Mouse (Mus musculus): ENCODE data around the gene Ssbp3. TPM values are rescaled to one million over a fixed set of nuclear protein-coding genes. Genes with fewer than 3 reads are reported as not detected.

Ssbp3 gene
- polyA plus RNA-seq, 1 experiment: 94.2 TPM

- Histone ChIP-seq H3K4me1 (ENCODE audit: control insufficient read depth) (peaks cover 34% of the 10 kb centered on the region), H3K9me3 (ENCODE audit: control insufficient read depth, low read length) (no peaks in the 10 kb centered on the region), H3K36me3 (ENCODE audit: control insufficient read depth) (peaks cover 95% of the 10 kb centered on the region), H3K27me3 (ENCODE audit: control insufficient read depth) (no peaks in the 10 kb centered on the region), H3K4me3 (replicated peaks) (no peak overlapping the region)
- TF ChIP-seq TAL1 (IDR thresholded peaks at IDR 0.05; ENCODE audit: low read length) (no peak), GATA1 (IDR thresholded peaks at IDR 0.05; ENCODE audit: low read length) (no peak)
These were observed 60.3 kb downstream of the Ssbp3 start for GRCm38 (mm10) chr4:106970786-106971185.

- Histone ChIP-seq H3K9me3 (ENCODE audit: control insufficient read depth, low read length) (no peaks in the 10 kb centered on the region), H3K36me3 (ENCODE audit: control insufficient read depth) (peaks cover 92% of the 10 kb centered on the region), H3K4me3 (replicated peaks) (no peak overlapping the region), H3K27me3 (ENCODE audit: control insufficient read depth) (no peaks in the 10 kb centered on the region), H3K4me1 (ENCODE audit: control insufficient read depth) (peaks cover 39% of the 10 kb centered on the region)
- TF ChIP-seq TAL1 (IDR thresholded peaks at IDR 0.05; ENCODE audit: low read length): no peak
- TF ChIP-seq GATA1 (IDR thresholded peaks at IDR 0.05; ENCODE audit: low read length): no peak
These were observed 61.6 kb downstream of the Ssbp3 start for GRCm38 (mm10) chr4:106972061-106972460.

DNA sequence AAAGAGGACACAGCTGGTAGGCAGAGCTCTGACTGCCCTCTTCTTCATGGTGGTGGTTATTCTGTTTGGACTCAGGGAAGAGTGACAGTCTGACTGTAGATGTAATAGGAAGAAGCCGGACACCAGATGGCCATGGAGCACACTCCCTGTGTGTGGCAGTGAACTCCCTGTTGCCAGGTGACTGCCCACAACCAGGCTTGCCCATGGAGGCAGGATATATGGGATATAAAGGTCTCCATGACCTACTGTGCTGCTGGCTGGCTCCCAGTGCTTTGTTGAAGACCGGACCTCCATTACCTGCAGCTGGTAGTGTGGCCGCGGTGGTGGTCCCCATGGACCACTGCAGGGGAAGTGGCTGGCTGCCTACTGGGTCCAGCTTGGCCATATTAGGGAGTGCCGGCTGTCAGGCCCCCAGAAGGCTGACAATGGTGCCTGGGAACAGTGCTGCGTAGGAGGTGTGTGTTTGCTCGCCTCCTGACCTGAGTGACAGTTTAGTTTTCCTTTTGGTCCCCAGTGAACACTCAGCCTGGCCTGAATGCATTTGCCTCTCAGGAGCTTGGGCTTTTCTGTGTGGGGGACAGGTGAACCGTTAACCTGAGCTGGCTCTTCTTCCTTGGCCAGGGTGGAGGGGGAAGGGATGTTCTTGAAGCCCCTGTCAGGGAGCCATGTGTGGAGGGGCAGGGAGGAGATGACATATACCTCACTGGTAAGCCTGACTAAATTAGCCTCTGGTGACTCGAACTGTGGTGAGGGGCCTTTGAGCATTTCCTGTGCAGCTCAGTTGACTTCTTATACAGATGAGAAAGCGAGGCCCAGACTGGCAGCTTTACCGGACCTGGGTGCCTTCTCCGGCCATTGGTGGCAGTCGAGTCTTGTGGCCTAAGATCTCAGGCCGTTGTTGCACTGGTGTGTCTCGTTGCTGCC lies 62.2 kb downstream of the Ssbp3 start:
- no peaks in the 10 kb centered on the region for H3K9me3 ChIP-seq (ENCODE audit: control insufficient read depth, low read length)
- no peaks in the 10 kb centered on the region for H3K27me3 ChIP-seq (ENCODE audit: control insufficient read depth)
- TF ChIP-seq GATA1 (IDR thresholded peaks at IDR 0.05; ENCODE audit: low read length) (no peak), TAL1 (IDR thresholded peaks at IDR 0.05; ENCODE audit: low read length) (no peak)
- peaks cover 93% of the 10 kb centered on the region for H3K36me3 ChIP-seq (ENCODE audit: control insufficient read depth)
- no peak overlapping the region for H3K4me3 ChIP-seq (replicated peaks)
- H3K4me1 ChIP-seq (ENCODE audit: control insufficient read depth): peaks cover 44% of the 10 kb centered on the region

DNA sequence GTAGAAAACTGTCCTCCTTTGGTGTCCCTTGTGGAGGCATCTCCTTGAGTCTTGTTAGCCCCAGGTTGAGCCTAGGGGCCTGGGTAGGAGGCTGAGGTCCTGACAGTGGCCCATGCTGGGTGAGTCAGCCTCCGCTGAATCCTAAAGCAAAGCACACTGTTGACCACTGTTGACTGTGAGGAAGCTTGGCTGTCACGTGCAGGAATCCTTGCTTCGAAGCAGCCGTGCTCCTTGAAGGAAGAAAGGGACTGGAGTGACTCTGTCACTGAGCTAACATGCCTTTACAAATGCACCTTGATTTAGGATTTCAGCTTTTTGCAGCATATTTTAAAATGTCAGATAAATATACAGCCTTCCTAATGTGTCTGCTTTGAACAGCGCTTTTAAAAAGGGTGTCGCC lies 64.8 kb downstream of the Ssbp3 start:
- Histone ChIP-seq H3K36me3 (ENCODE audit: control insufficient read depth) (peaks cover 92% of the 10 kb centered on the region), H3K4me3 (replicated peaks) (no peak overlapping the region), H3K27me3 (ENCODE audit: control insufficient read depth) (no peaks in the 10 kb centered on the region), H3K9me3 (ENCODE audit: control insufficient read depth, low read length) (no peaks in the 10 kb centered on the region), H3K4me1 (ENCODE audit: control insufficient read depth) (peaks cover 53% of the 10 kb centered on the region)
- TF ChIP-seq TAL1 (IDR thresholded peaks at IDR 0.05; ENCODE audit: low read length) (no peak), GATA1 (IDR thresholded peaks at IDR 0.05; ENCODE audit: low read length) (no peak)

DNA sequence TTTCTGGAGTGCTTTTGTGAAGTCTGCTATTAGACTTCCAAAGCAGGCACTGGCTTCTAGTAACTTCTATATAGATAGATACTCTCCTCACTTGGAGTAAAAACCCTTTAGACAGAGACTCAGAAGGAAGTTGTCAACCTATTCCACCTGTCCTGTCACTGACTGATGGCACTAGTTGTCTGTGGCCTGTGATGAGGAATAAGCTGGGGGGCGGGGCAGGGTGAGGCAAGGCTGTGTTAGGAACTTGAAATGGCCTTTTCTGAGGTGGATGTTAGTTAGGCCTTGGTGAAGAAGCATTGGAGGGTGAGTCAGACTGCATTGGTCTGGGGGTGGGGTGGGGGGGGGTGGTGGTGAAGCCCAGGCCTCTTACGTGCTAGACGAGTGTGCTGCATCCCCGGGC lies 65.4 kb downstream of the Ssbp3 start:
- Histone ChIP-seq H3K9me3 (ENCODE audit: control insufficient read depth, low read length) (no peaks in the 10 kb centered on the region), H3K36me3 (ENCODE audit: control insufficient read depth) (peaks cover 92% of the 10 kb centered on the region), H3K27me3 (ENCODE audit: control insufficient read depth) (no peaks in the 10 kb centered on the region), H3K4me3 (replicated peaks) (no peak overlapping the region), H3K4me1 (ENCODE audit: control insufficient read depth) (peaks cover 59% of the 10 kb centered on the region)
- TF ChIP-seq GATA1 (IDR thresholded peaks at IDR 0.05; ENCODE audit: low read length) (no peak), TAL1 (IDR thresholded peaks at IDR 0.05; ENCODE audit: low read length) (no peak)

DNA sequence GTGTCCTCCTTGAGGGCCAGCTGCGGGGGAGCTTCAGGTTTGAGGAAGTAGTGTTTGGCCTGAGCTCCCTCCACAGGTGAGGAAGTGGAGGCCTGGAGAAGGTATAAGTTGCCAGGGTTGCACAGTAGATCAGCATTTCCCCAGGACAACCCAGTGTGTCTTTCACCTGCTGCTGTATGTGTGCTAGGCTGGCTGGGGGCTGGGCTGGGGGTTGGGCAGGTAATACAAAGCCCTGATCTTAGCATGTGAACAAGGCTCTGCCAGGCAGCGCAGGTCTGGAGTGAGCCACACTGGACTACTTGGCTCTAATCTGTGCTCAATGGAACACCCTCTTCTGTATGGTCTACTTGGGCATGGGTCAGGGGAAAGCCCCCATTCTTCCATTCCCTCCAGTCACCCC lies 66.1 kb downstream of the Ssbp3 start:
- H3K36me3 ChIP-seq (ENCODE audit: control insufficient read depth): peaks cover 92% of the 10 kb centered on the region
- H3K4me1 ChIP-seq (ENCODE audit: control insufficient read depth): peaks cover 65% of the 10 kb centered on the region
- no peaks in the 10 kb centered on the region for H3K27me3 ChIP-seq (ENCODE audit: control insufficient read depth)
- no peak for TF ChIP-seq TAL1 (IDR thresholded peaks at IDR 0.05; ENCODE audit: low read length)
- TF ChIP-seq GATA1 (IDR thresholded peaks at IDR 0.05; ENCODE audit: low read length): no peak
- H3K4me3 ChIP-seq (replicated peaks): no peak overlapping the region
- no peaks in the 10 kb centered on the region for H3K9me3 ChIP-seq (ENCODE audit: control insufficient read depth, low read length)

- H3K4me1 ChIP-seq (ENCODE audit: control insufficient read depth): peaks cover 68% of the 10 kb centered on the region
- TF ChIP-seq TAL1 (IDR thresholded peaks at IDR 0.05; ENCODE audit: low read length): no peak
- no peak for TF ChIP-seq GATA1 (IDR thresholded peaks at IDR 0.05; ENCODE audit: low read length)
- H3K4me3 ChIP-seq (replicated peaks): no peak overlapping the region
- H3K9me3 ChIP-seq (ENCODE audit: control insufficient read depth, low read length): no peaks in the 10 kb centered on the region
- peaks cover 91% of the 10 kb centered on the region for H3K36me3 ChIP-seq (ENCODE audit: control insufficient read depth)
- no peaks in the 10 kb centered on the region for H3K27me3 ChIP-seq (ENCODE audit: control insufficient read depth)
These were observed 66.7 kb downstream of the Ssbp3 start for GRCm38 (mm10) chr4:106977218-106977651.

DNA sequence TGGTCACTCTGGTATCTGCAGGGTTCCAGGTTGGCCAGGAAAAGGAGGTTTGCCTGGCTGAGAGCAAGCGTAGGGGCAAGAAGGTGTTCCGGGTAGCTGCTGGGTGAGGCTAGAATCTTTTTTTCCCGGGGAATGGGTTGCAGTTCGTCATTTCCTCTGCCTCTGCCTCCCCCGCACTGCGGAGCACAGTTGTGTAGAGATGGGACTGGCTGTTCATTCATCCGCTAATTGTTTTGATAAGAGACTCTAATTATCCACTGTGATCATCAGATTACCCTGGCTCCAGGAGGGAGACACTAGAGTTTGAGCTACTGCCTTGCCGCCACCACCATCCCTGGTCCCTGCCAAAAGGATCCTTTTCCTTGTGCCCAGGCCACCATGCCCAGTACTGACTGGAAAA lies 67.9 kb downstream of the Ssbp3 start:
- H3K4me1 ChIP-seq (ENCODE audit: control insufficient read depth): peaks cover 62% of the 10 kb centered on the region
- H3K9me3 ChIP-seq (ENCODE audit: control insufficient read depth, low read length): no peaks in the 10 kb centered on the region
- TF ChIP-seq GATA1 (IDR thresholded peaks at IDR 0.05; ENCODE audit: low read length): no peak
- TF ChIP-seq TAL1 (IDR thresholded peaks at IDR 0.05; ENCODE audit: low read length): no peak
- H3K4me3 ChIP-seq (replicated peaks): no peak overlapping the region
- no peaks in the 10 kb centered on the region for H3K27me3 ChIP-seq (ENCODE audit: control insufficient read depth)
- H3K36me3 ChIP-seq (ENCODE audit: control insufficient read depth): peaks cover 89% of the 10 kb centered on the region

GRCm38 (mm10) chr4:106980669-106981068 lies 70.2 kb downstream of the Ssbp3 start:
- no peak for TF ChIP-seq GATA1 (IDR thresholded peaks at IDR 0.05; ENCODE audit: low read length)
- no peak for TF ChIP-seq TAL1 (IDR thresholded peaks at IDR 0.05; ENCODE audit: low read length)
- no peaks in the 10 kb centered on the region for H3K27me3 ChIP-seq (ENCODE audit: control insufficient read depth)
- H3K4me3 ChIP-seq (replicated peaks): no peak overlapping the region
- no peaks in the 10 kb centered on the region for H3K9me3 ChIP-seq (ENCODE audit: control insufficient read depth, low read length)
- peaks cover 52% of the 10 kb centered on the region for H3K4me1 ChIP-seq (ENCODE audit: control insufficient read depth)
- peaks cover 86% of the 10 kb centered on the region for H3K36me3 ChIP-seq (ENCODE audit: control insufficient read depth)

Data from erythroblast, embryonic 14.5 days (primary cell).